Mouse (Mus musculus) limb, embryonic 11.5 days (tissue): Measurements from ENCODE around the gene Supt6. TPM values are rescaled to one million over a fixed set of nuclear protein-coding genes. Genes with fewer than 3 reads are reported as not detected.

Experiments used
- ATAC-seq: fragments of 200-750 bp; cut with Nextera tagmentation; 2 replicates; pipeline ENCODE4 v1.8.0; 2017; ENCODE audit warnings: low read depth; ENCODE audit not compliant: insufficient number of reproducible peaks, low FRiP score, low TSS enrichment
- DNase-seq: peaks from one replicate; pipeline ENCODE4 v3.0.0-alpha.2; 2015; ENCODE audit warnings: low spot score
- H3K27ac ChIP-seq: fragments of 300-500 bp; sonication (generic); replicated peaks from 2 replicates; pipeline ENCODE4 v1.5.1; 2014; ENCODE audit warnings: low read depth, mild to moderate bottlenecking, low read length
- H3K27me3 ChIP-seq: fragments of 300-500 bp; sonication (generic); 2 replicates; pipeline ENCODE4 v1.6.1; 2014; ENCODE audit warnings: mild to moderate bottlenecking, low read length, mixed read lengths; ENCODE audit not compliant: control insufficient read depth, insufficient read depth
- H3K36me3 ChIP-seq: fragments of 300-500 bp; sonication (generic); 2 replicates; pipeline ENCODE4 v1.6.1; 2014; ENCODE audit warnings: mild to moderate bottlenecking, low read length, moderate library complexity, mixed read lengths; ENCODE audit not compliant: control insufficient read depth, insufficient read depth
- H3K4me1 ChIP-seq: fragments of 300-500 bp; sonication (generic); 2 replicates; pipeline ENCODE4 v1.6.1; 2014; ENCODE audit warnings: low read length, mixed read lengths; ENCODE audit not compliant: control insufficient read depth, insufficient read depth
- H3K4me2 ChIP-seq: fragments of 300-500 bp; sonication (generic); 2 replicates; pipeline ENCODE4 v1.6.1; 2014; ENCODE audit warnings: low read depth, mild to moderate bottlenecking, moderate library complexity; ENCODE audit not compliant: severe bottlenecking
- H3K4me3 ChIP-seq: fragments of 300-500 bp; sonication (generic); 2 replicates; pipeline ENCODE4 v1.5.1; 2014; ENCODE audit warnings: low read depth, low read length
- H3K9ac ChIP-seq: fragments of 300-500 bp; sonication (generic); 2 replicates; pipeline ENCODE4 v1.6.1; 2014; ENCODE audit warnings: mild to moderate bottlenecking, low read length
- H3K9me3 ChIP-seq: fragments of 300-500 bp; sonication (generic); 2 replicates; pipeline ENCODE4 v1.6.1; 2016; ENCODE audit warnings: low read length; ENCODE audit not compliant: control insufficient read depth
- WGBS: fragments of 180-500 bp; shearing (Covaris S2); extraction: QIAGEN DNeasy Blood & Tissue Kit; methylation state at CpG from one replicate; pipeline ENCODE4 v1.1.7; 2014; 5-methylcytosine and 5-hydroxymethylcytosine counted together
- polyA plus RNA-seq: library from polyadenylated mRNA; unstranded; fragments of >200 nt; fragmentation: Nextera tagmentation; extraction: Ambion mirVana; gene quantifications from 2 replicates; pipeline ENCODE4 v1.2.1, GENCODE M21; 2014

The Supt6 gene
- polyA plus RNA-seq, 1 experiment from 2014 or later = 30.8 TPM

DNA sequence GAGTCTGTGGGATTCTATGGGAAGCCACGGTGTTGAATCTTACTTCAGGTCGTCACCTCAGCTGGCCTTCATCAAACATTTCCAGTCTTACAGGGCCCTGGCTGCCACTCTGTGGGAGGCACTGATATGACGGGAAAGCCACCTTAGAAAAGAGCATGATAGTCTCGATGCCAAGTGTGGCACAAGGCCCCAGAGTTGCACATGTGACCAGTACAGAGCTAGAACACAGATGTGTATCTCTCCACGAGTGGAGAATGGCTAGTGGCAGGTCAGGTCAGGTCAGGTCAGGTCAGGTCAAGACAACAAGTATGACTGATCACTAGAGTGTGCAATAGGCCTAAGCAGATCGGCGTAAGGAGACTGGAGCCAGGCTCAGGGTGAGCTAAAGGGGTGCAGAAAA, 35.2 kb downstream of the Supt6 start:
- Histone ChIP-seq H3K9me3 (no peaks in the 10 kb centered on the region), H3K27me3 (no peaks in the 10 kb centered on the region), H3K27ac (no peak overlapping the region), H3K36me3 (peaks cover 62% of the 10 kb centered on the region), H3K4me2 (no peak overlapping the region), H3K9ac (no peak overlapping the region), H3K4me1 (no peaks in the 10 kb centered on the region), H3K4me3 (no peak overlapping the region)
- DNase-seq (no peak), ATAC-seq (no peak)
- WGBS = 71% methylated on average over 7 of the region's 7 CpGs

DNA sequence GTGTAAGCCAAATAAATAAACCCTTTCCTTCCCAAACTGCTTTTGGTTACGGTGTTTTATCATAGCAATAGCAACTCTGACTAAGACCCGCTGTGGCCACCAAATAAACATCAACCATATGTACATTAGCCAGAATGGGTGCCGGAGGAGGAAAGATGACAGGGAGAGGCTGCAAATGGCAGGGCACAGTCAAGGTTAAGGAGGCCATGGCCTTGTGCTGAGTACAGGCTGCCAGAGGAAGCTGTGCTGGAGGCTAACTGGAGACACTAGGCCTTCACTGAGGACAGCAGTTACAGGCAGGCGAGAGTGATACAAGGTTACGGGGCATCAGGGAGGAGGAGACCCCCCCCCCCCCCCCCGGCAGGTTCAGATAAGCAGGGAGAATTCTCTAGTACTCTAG, 35.9 kb downstream of the Supt6 start:
- Histone ChIP-seq H3K36me3 (peaks cover 58% of the 10 kb centered on the region), H3K27ac (no peak overlapping the region), H3K9ac (no peak overlapping the region), H3K27me3 (no peaks in the 10 kb centered on the region), H3K4me3 (no peak overlapping the region), H3K4me2 (no peak overlapping the region), H3K9me3 (no peaks in the 10 kb centered on the region), H3K4me1 (no peaks in the 10 kb centered on the region)
- no peak for DNase-seq
- 99% methylated on average over 6 of the region's 6 CpGs for WGBS
- ATAC-seq = no peak

DNA sequence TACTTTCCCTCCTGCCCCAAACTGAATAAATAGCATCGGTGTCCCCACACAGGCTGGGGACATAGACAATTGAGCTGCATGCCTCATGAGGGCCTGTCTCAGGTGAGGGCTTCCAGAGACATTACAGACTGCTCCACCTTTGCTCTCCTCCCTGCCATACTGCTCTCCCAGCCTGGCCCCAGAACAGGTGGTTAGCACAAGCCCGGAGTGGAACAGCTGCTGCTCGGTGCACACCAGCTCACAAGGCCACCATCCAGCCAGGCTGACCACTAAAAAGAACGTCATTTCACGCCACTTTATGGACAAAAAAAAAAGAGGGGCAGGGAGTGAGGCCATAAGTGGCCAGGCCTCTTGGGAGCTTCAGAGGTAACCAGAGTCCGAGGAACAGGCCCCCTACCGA, 38.6 kb downstream of the Supt6 start:
- Histone ChIP-seq H3K36me3 (peaks cover 44% of the 10 kb centered on the region), H3K9ac (no peak overlapping the region), H3K9me3 (no peaks in the 10 kb centered on the region), H3K4me1 (no peaks in the 10 kb centered on the region), H3K4me2 (no peak overlapping the region), H3K27ac (no peak overlapping the region), H3K4me3 (no peak overlapping the region), H3K27me3 (no peaks in the 10 kb centered on the region)
- ATAC-seq (no peak), DNase-seq (no peak)
- WGBS = 88% methylated on average over 7 of the region's 7 CpGs

DNA sequence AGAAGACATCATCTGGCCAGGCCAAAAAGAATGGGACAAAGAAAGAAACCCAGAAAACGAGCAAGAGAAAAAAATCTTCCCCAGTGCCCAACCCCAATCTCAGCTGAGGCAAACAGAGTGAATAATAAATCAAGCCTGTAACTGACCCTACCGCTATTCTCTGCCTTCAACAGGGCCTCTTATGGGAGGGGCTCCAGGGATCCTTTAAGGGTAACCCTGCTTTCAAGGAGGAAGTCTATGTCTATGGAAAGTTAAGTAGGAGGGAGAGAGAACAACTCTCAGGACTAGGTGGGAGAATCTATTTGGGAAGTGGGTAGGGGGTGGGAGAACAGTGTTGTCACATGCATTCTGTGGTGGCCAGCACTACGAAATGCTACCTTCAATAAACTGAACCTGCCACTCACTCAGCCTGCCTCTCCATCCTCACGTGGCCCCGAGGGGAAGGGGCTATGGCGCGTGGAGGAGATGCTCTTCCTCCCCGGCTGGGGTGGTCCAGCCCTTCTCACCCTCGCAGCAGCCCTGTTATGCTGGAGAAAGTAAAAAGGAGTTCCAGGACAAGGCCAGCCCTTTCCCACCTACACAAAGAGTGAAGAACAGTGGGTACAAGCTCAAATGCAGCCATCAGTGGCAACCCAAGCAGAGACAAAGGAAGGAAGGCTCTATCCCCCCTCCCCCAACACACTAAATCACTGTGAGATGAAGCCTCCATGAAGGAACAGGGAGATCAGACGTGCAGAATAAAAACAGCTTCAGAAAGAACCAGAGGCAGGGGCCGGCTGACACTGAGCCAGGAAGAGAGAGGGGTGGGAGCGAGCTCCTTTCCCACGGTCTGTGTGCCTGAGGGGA, 40.2 kb downstream of the Supt6 start:
- no peak overlapping the region for H3K4me2 ChIP-seq
- H3K27me3 ChIP-seq = no peaks in the 10 kb centered on the region
- 69% methylated on average over 13 of the region's 13 CpGs for WGBS
- ATAC-seq (no peak), DNase-seq (no peak)
- H3K27ac ChIP-seq = 0 out of 2 replicates have a peak overlapping the region, but pooled peaks have one; percentile 14
- H3K36me3 ChIP-seq = peaks cover 37% of the 10 kb centered on the region
- H3K4me3 ChIP-seq = no peak overlapping the region
- H3K9me3 ChIP-seq = no peaks in the 10 kb centered on the region
- H3K9ac ChIP-seq = no peak overlapping the region
- H3K4me1 ChIP-seq = no peaks in the 10 kb centered on the region

DNA sequence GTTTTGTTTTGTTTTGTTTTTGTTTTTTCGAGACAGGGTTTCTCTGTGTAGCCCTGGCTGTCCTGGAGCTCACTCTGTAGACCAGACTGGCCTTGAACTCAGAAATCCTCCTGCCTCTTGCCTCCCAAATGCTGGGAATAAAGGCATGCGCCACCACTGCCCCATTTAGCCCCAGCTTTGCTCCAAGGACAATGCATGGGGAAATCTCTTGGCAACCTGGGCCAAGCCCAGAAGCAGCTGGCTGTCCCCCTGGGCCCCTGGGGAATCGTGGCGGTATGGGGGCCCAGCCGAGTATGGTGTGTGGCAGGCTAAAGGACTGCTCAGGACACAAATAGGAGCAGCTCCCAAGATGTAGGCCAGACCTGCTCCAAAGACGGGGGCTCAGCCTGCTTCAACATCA, 41.5 kb downstream of the Supt6 start:
- Histone ChIP-seq H3K9me3 (no peaks in the 10 kb centered on the region), H3K27ac (no peak overlapping the region), H3K27me3 (no peaks in the 10 kb centered on the region), H3K4me3 (no peak overlapping the region), H3K9ac (no peak overlapping the region), H3K4me2 (no peak overlapping the region), H3K4me1 (no peaks in the 10 kb centered on the region), H3K36me3 (peaks cover 28% of the 10 kb centered on the region)
- ATAC-seq (no peak), DNase-seq (no peak)
- WGBS = 85% methylated on average over 6 of the region's 6 CpGs

DNA sequence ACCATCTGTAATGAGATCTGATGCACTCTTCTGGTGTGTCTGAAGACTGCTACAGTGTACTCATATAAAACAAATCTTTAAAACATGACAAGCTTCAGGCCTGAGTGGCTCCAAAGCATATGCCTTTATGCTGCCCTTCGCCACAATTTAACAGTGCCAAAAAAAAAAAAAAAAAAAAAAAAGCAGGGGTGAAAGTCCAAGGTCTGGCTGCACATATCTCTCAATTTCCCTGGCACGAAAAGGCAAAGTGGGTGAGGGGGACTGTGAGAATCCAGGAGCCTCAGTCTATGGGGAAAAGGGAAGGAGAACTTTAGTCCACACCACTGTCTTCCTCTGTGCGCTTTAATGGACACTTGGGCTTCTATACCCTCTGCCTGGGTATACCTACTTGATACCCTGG, 43.4 kb downstream of the Supt6 start:
- H3K4me3 ChIP-seq = no peak overlapping the region
- ATAC-seq (no peak), DNase-seq (no peak)
- no peak overlapping the region for H3K27ac ChIP-seq
- H3K9me3 ChIP-seq = no peaks in the 10 kb centered on the region
- H3K9ac ChIP-seq = no peak overlapping the region
- no peaks in the 10 kb centered on the region for H3K4me1 ChIP-seq
- WGBS = 93% methylated on average over 3 of the region's 3 CpGs
- no peak overlapping the region for H3K4me2 ChIP-seq
- peaks cover 13% of the 10 kb centered on the region for H3K36me3 ChIP-seq
- no peaks in the 10 kb centered on the region for H3K27me3 ChIP-seq

DNA sequence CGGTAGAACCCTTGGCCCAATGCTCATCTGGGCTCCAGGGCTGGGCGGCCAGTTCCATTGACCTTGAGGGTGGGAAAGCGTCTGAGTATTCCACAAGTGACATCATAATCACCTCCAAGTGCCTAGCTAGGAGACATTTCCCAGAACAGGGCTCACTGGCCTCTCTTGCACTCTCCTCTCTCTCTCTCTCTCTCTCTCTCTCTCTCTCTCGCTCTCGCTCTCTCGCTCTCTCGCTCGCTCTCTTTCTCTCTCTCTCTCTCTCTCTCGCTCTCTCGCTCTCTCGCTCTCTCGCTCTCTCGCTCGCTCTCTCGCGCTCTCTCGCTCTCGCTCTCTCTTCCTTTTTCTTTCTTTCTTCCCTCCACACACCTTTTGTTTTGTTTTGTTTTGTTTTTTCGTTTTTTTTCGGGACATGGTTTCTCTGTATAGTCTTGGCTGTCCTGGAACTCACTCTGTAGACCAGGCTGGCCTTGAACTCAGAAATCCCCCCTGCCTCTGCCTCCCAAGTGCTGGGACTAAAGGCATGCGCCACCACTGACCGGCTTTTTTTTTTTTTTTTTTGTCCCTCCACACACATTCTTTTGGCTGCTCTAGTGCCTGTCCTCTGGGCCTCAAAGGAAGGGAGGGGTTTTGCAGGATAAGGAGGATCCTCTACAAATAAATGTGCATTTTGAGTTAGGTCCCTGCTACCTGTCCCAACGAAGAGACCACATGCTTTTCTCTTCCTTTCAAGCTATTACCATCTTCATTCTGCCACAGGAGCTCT, 50.5 kb downstream of the Supt6 start:
- ATAC-seq (no peak), DNase-seq (no peak)
- Histone ChIP-seq H3K27me3 (no peaks in the 10 kb centered on the region), H3K27ac (no peak overlapping the region), H3K4me3 (peak overlapping the region; percentile 35), H3K9ac (no peak overlapping the region), H3K4me2 (peak overlapping the region; percentile 43), H3K4me1 (peaks cover 10% of the 10 kb centered on the region), H3K9me3 (no peaks in the 10 kb centered on the region), H3K36me3 (peaks cover 11% of the 10 kb centered on the region; the same call in 1 of the 2 replicates)
- WGBS = 64% methylated on average over 22 of the region's 23 CpGs

DNA sequence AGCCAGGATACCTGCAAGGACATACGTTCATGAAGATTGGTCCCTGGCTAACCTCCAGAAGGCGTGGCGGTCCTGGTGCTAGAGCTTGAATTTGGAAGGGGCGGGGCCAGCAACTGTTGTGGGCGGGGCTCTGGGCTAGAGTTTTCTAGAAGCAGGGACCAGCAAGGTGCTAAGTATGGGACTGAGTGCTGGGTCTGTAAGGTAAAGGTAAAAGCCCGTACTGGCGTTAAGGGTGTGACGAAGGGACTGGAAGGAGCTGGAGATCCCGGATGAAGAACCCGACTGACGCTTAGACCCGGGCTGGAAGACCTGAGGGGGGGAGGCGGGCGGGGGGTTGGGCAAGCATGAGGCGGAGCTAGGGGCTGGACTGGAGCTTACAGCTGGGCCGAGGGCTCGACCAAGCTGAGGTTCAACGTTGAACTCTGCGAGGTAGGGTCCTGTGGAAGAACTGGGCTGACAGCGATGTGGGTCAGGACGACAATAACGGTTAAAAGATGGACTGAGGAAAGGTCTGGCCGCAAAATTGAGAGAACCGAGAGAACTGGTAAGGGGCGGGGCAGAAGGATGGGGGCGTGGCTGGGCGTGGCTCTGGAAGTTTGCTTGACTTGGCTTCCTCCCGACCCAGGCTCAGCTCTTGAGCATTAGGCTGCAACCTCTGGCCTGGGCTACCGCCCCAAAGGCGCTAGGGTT, 51.2 kb downstream of the Supt6 start:
- peak overlapping the region; percentile 32 for H3K9ac ChIP-seq
- peak; percentile 77 for DNase-seq
- H3K27me3 ChIP-seq = no peaks in the 10 kb centered on the region
- peak overlapping the region; percentile 35 for H3K4me3 ChIP-seq
- peak; percentile 67 for ATAC-seq
- H3K4me1 ChIP-seq = peaks cover 16% of the 10 kb centered on the region
- H3K9me3 ChIP-seq = no peaks in the 10 kb centered on the region
- H3K4me2 ChIP-seq = peak overlapping the region; percentile 43
- H3K27ac ChIP-seq = 0 out of 2 replicates have a peak overlapping the region, but pooled peaks have one; percentile 1
- H3K36me3 ChIP-seq = peaks cover 11% of the 10 kb centered on the region; the same call in 1 of the 2 replicates
- WGBS = 2% methylated on average over 30 of the region's 30 CpGs
